In genomic region chr11:43569188-43569587, GRCm38 (mm10) we compare ENCODE assay signal across 11 mouse cellular contexts. TPM values are rescaled to one million over a fixed set of nuclear protein-coding genes. Genes with fewer than 3 reads are reported as not detected.
A peak's percentile ranks its signal among the peaks of the same experiment; 100 is the strongest.
DNase-seq lines count a peak whose midpoint lies in the region; ATAC-seq and TF ChIP-seq lines count a peak whose summit lies in the region.
"Had no signal": no experiment of that assay in that cellular context is flagged by ENCODE, and none has a peak within 500 bp of the region (broad histone marks: within the 10 kb centered on the region; RNA-seq: fewer than 3 reads in every experiment).

No protein-coding gene starts in this region.

- peaks cover 4% of the 10 kb centered on the region for H3K36me3 ChIP-seq in heart, embryonic 11.5 days (ENCODE audit: control insufficient read depth, insufficient read depth, low read length)
- no peaks in the 10 kb centered on the region for H3K36me3 ChIP-seq in lung, embryonic 16.5 days (ENCODE audit: control insufficient read depth, insufficient read depth, low read length)
- no peaks in the 10 kb centered on the region for H3K36me3 ChIP-seq in hindbrain, embryonic 14.5 days (replicated peaks; ENCODE audit: control insufficient read depth, insufficient read depth)
- no peaks in the 10 kb centered on the region for H3K36me3 ChIP-seq in neural tube, embryonic 15.5 days

- no peak overlapping the region for H3K9ac ChIP-seq in heart, embryonic 11.5 days (ENCODE audit: low read depth, low read length)
- peak overlapping the region; percentile 25; the same call in 1 of the 2 replicates for H3K9ac ChIP-seq in lung, embryonic 16.5 days (ENCODE audit: low read length)
- H3K9ac ChIP-seq in hindbrain, embryonic 14.5 days, result no peak overlapping the region
- H3K9ac ChIP-seq in neural tube, embryonic 15.5 days (replicated peaks), result no peak overlapping the region

- no peak overlapping the region for H3K4me3 ChIP-seq in heart, embryonic 11.5 days (ENCODE audit: low read depth, low read length)
- H3K4me3 ChIP-seq in lung, embryonic 16.5 days (ENCODE audit: low read length), result no peak overlapping the region
- no peak overlapping the region for H3K4me3 ChIP-seq in lung, adult 2 months (replicated peaks; ENCODE audit: extremely low read depth, low read depth, low read length)
- no peak overlapping the region for H3K4me3 ChIP-seq in hindbrain, embryonic 14.5 days (replicated peaks; ENCODE audit: low read length)
- no peak overlapping the region for H3K4me3 ChIP-seq in neural tube, embryonic 15.5 days (replicated peaks)

- no peak for DNase-seq in heart, postnatal 10 days
- DNase-seq in lung, adult 2 months, result no peak
- DNase-seq in hindbrain, embryonic 14.5 days (ENCODE audit: low spot score), result no peak
- DNase-seq in left cerebral cortex, postnatal 4 days, result no peak
- no peak for DNase-seq in layer of hippocampus, postnatal 36 days

- intact Hi-C loops in heart, postnatal 10 days (cut with DNase I), result loop anchor here (2.0 to 5.0 kb wide), 3 partner anchors 20 to 77 kb away; partner anchors contain the start of gene Ccnjl
- intact Hi-C loops in left cerebral cortex, postnatal 4 days (cut with DNase I), result no loop called here

- H3K27ac ChIP-seq in heart, embryonic 11.5 days (ENCODE audit: low read depth, low read length), result peak overlapping the region; percentile 76
- peak overlapping the region; percentile 58 for H3K27ac ChIP-seq in lung, embryonic 16.5 days (ENCODE audit: low read length)
- H3K27ac ChIP-seq in hindbrain, embryonic 14.5 days, result peak overlapping the region; percentile 12; the same call in 1 of the 2 replicates
- peak overlapping the region; percentile 23; the same call in 1 of the 2 replicates for H3K27ac ChIP-seq in neural tube, embryonic 15.5 days (replicated peaks)
- H3K27ac ChIP-seq: macrophage had no signal

- TF ChIP-seq POLR2A in lung, adult 2 months (IDR thresholded peaks at IDR 0.05; ENCODE audit: borderline replicate concordance, extremely low read depth, low read depth, low read length), result no peak

- no peaks in the 10 kb centered on the region for H3K27me3 ChIP-seq in heart, embryonic 11.5 days (ENCODE audit: control insufficient read depth, insufficient read depth, low read length)
- H3K27me3 ChIP-seq in lung, embryonic 16.5 days (ENCODE audit: control insufficient read depth, insufficient read depth, low read depth, low read length), result no peaks in the 10 kb centered on the region
- H3K27me3 ChIP-seq in hindbrain, embryonic 14.5 days (ENCODE audit: control insufficient read depth, insufficient read depth, low read length), result no peaks in the 10 kb centered on the region
- H3K27me3 ChIP-seq in neural tube, embryonic 15.5 days (replicated peaks), result no peaks in the 10 kb centered on the region

- H3K4me1 ChIP-seq in heart, embryonic 11.5 days (ENCODE audit: control insufficient read depth, insufficient read depth, low read length), result peaks cover 43% of the 10 kb centered on the region
- H3K4me1 ChIP-seq in lung, embryonic 16.5 days (replicated peaks; ENCODE audit: control insufficient read depth, insufficient read depth, low read length), result peaks cover 33% of the 10 kb centered on the region
- peaks cover 13% of the 10 kb centered on the region for H3K4me1 ChIP-seq in lung, adult 2 months (ENCODE audit: control insufficient read depth, insufficient read depth, low read length)
- peaks cover 26% of the 10 kb centered on the region for H3K4me1 ChIP-seq in hindbrain, embryonic 14.5 days (replicated peaks; ENCODE audit: control insufficient read depth, insufficient read depth, low read length)
- peaks cover 12% of the 10 kb centered on the region for H3K4me1 ChIP-seq in neural tube, embryonic 15.5 days

- TF ChIP-seq CTCF in lung, adult 2 months (IDR thresholded peaks at IDR 0.05; ENCODE audit: insufficient read depth, low read length), result no peak

- no peak overlapping the region for H3K4me2 ChIP-seq in heart, embryonic 11.5 days
- no peak overlapping the region for H3K4me2 ChIP-seq in lung, embryonic 16.5 days (ENCODE audit: low read depth, low read length)
- H3K4me2 ChIP-seq in hindbrain, embryonic 14.5 days (replicated peaks), result no peak overlapping the region
- H3K4me2 ChIP-seq in neural tube, embryonic 15.5 days, result no peak overlapping the region

- no peaks in the 10 kb centered on the region for H3K9me3 ChIP-seq in heart, embryonic 11.5 days (replicated peaks; ENCODE audit: control insufficient read depth, low read length)
- no peaks in the 10 kb centered on the region for H3K9me3 ChIP-seq in lung, embryonic 16.5 days (ENCODE audit: control insufficient read depth, low read length)
- no peaks in the 10 kb centered on the region for H3K9me3 ChIP-seq in hindbrain, embryonic 14.5 days (ENCODE audit: control insufficient read depth, low read length)
- H3K9me3 ChIP-seq in neural tube, embryonic 15.5 days (replicated peaks), result no peaks in the 10 kb centered on the region

- ATAC-seq in heart, embryonic 11.5 days (replicated peaks; ENCODE audit: insufficient number of reproducible peaks, low FRiP score, low TSS enrichment), result no peak
- peak; percentile 31; the same call in 1 of the 2 replicates for ATAC-seq in lung, embryonic 16.5 days (ENCODE audit: low read depth)
- ATAC-seq in hindbrain, embryonic 14.5 days (ENCODE audit: low FRiP score), result no peak
- ATAC-seq in neural tube, embryonic 15.5 days (ENCODE audit: low FRiP score), result no peak

- WGBS in heart, embryonic 11.5 days (ENCODE audit: insufficient replicate concordance), result 69% methylated on average over 5 of the region's 5 CpGs
- 61% methylated on average over 5 of the region's 5 CpGs for WGBS in lung, embryonic 16.5 days
- 41% methylated on average over 5 of the region's 5 CpGs for WGBS in lung, adult 2 months
- 83% methylated on average over 5 of the region's 5 CpGs for WGBS in hindbrain, embryonic 14.5 days
- WGBS in neural tube, embryonic 15.5 days, result 82% methylated on average over 5 of the region's 5 CpGs

RNA-seq across cellular contexts. Expression of gene 4933415A04Rik, which starts 17.7 kb away (rescaled TPM):
- 4.6 and 5.3 TPM in 2 replicates for polyA plus RNA-seq in heart, embryonic 11.5 days (2014; fragmentation: Nextera tagmentation; extraction: Ambion mirVana)
- total RNA-seq in heart, postnatal 10 days (2021), result 1 to 10 TPM; 2.7 to 3.4 TPM
- polyA plus RNA-seq in lung, embryonic 16.5 days (2015; fragmentation: Nextera tagmentation; extraction: Ambion mirVana), result 5.1 and 6.1 TPM in 2 replicates
- polyA plus RNA-seq in lung, adult 2 months (2012; rRNA removed), result 0.24 and 0.38 TPM in 2 replicates
- polyA plus RNA-seq in hindbrain, embryonic 14.5 days (2014; fragmentation: Nextera tagmentation; extraction: Ambion mirVana), result 2.2 and 3.3 TPM in 2 replicates
- polyA plus RNA-seq in neural tube, embryonic 15.5 days (2015; fragmentation: Nextera tagmentation; extraction: Ambion mirVana), result 2.7 and 3.5 TPM in 2 replicates
- total RNA-seq in left cerebral cortex, postnatal 4 days (2021), result 1 to 10 TPM; 1.7 to 2.2 TPM
- 1 to 10 TPM; 1.3 to 2.5 TPM for total RNA-seq in layer of hippocampus, postnatal 36 days (2021)
- polyA plus RNA-seq: macrophage had no signal

RNA-seq across cellular contexts. Expression of gene Fabp6, which starts 32.2 kb away (rescaled TPM):
- not detected in 2 replicates for polyA plus RNA-seq in heart, embryonic 11.5 days (2014; fragmentation: Nextera tagmentation; extraction: Ambion mirVana)
- total RNA-seq in heart, postnatal 10 days (2021), result not detected
- polyA plus RNA-seq in lung, embryonic 16.5 days (2015; fragmentation: Nextera tagmentation; extraction: Ambion mirVana), result 3.2 TPM in 1 of 2 replicates, not detected in the other
- polyA plus RNA-seq in lung, adult 2 months (2012; rRNA removed), result 0.34 TPM in 1 of 2 replicates, not detected in the other
- not detected in 2 replicates for polyA plus RNA-seq in hindbrain, embryonic 14.5 days (2014; fragmentation: Nextera tagmentation; extraction: Ambion mirVana)
- polyA plus RNA-seq in neural tube, embryonic 15.5 days (2015; fragmentation: Nextera tagmentation; extraction: Ambion mirVana), result not detected in 2 replicates
- total RNA-seq in left cerebral cortex, postnatal 4 days (2021), result not detected
- not detected for total RNA-seq in layer of hippocampus, postnatal 36 days (2021)
- total RNA-seq: layer of hippocampus, adult 18-20 months had no signal
- polyA plus RNA-seq: macrophage; testis, adult 2 months had no signal

RNA-seq across cellular contexts. Expression of gene Ccnjl, which starts 40.6 kb away (rescaled TPM):
- 23.2 and 25.1 TPM in 2 replicates for polyA plus RNA-seq in heart, embryonic 11.5 days (2014; fragmentation: Nextera tagmentation; extraction: Ambion mirVana)
- total RNA-seq in heart, postnatal 10 days (2021), result 10 to 100 TPM; 10.2 to 11.3 TPM
- polyA plus RNA-seq in lung, embryonic 16.5 days (2015; fragmentation: Nextera tagmentation; extraction: Ambion mirVana), result 19.6 and 20.0 TPM in 2 replicates
- 3.7 and 3.8 TPM in 2 replicates for polyA plus RNA-seq in lung, adult 2 months (2012; rRNA removed)
- 10.9 and 11.9 TPM in 2 replicates for polyA plus RNA-seq in hindbrain, embryonic 14.5 days (2014; fragmentation: Nextera tagmentation; extraction: Ambion mirVana)
- polyA plus RNA-seq in neural tube, embryonic 15.5 days (2015; fragmentation: Nextera tagmentation; extraction: Ambion mirVana), result 11.0 and 14.2 TPM in 2 replicates
- total RNA-seq in left cerebral cortex, postnatal 4 days (2021), result 1 to 10 TPM; 4.8 to 5.3 TPM
- total RNA-seq in layer of hippocampus, postnatal 36 days (2021), result 10 to 100 TPM in 1 of 2 experiments, 1 to 10 TPM in 1; 8.3 to 11.3 TPM

Comparison
In these comparisons a context has a peak if more than half of its experiments do, and no peak if none do; other contexts are left out.
1. H3K27ac ChIP-seq: peak in every context shown above with its lines; median percentile 76 in heart, embryonic 11.5 days; 58 in lung, embryonic 16.5 days; 23 in neural tube, embryonic 15.5 days; 12 in hindbrain, embryonic 14.5 days.